Mouse (Mus musculus) lung, postnatal 36 days (tissue): ENCODE results near the gene Ebpl.

ENCODE experiments used
- DNase-seq: peaks from one replicate; pipeline ENCODE4 v3.0.0; 2022; ENCODE audit warnings: mixed read lengths

Gene Ebpl

GRCm38 (mm10) chr14:61327007-61327406 lies 33.2 kb downstream of the Ebpl start:
- peak; percentile 37 for DNase-seq

- no peak for DNase-seq
Observed at GRCm38 (mm10) chr14:61322740-61323139, 37.5 kb downstream of the Ebpl start.

GRCm38 (mm10) chr14:61321200-61321599 lies 39.0 kb downstream of the Ebpl start:
- no peak for DNase-seq

GRCm38 (mm10) chr14:61320765-61321164 lies 39.5 kb downstream of the Ebpl start:
- peak; percentile 51 for DNase-seq

GRCm38 (mm10) chr14:61316861-61317260 lies 43.4 kb downstream of the Ebpl start:
- peak; percentile 83 for DNase-seq

DNA sequence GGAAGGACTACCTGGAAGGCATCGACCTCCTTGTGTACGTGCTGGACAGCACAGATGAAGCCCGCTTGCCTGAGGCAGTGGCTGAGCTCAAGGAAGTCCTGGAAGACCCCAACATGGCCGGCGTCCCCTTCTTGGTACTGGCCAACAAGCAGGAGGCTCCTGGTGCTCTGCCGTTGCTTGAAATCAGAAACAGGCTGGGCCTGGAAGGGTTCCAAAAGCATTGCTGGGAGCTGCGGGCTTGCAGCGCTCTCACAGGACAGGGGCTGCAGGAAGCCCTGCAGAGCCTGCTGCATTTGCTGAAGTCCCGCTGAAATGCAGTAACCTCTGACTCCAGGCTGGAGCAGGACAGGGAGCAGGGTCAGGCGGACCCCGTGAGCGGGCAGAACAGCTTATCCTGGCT lies 49.3 kb downstream of the Ebpl start:
- no peak for DNase-seq

DNA sequence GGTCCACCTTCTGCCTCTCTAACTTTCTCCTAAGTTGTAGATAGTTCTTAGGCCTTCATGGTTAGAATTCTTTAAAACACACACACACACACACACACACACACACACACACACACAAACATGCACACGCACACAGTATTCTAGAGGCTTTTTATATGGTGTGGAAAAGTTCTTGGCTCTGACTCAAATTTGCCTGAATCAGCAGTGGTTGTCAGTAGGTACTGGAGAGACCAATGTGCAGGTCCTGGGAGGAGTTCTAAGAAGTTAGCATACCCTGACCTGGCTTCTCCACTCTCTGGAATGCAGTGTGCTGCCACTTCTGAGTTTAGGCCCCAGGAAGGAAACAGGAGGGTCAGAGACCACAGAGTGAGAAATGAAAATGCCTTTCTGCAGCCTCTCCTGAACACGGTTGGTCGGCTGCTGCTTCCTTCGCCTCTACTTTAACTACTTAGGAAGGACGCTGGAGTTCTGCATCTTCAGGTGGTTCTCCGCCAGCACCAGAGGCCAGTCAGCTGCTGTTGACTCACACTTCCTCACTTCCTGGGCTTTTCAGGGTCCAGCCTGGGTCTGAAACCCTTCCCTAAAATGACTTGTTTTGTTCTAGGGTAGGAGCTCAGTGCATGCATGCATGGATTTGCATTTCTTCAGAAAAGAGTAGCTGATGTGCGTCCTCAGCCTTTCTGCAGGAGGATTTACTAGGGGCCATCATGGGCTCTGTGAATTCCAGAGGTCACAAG lies 50.0 kb downstream of the Ebpl start:
- DNase-seq: peak; percentile 28

DNA sequence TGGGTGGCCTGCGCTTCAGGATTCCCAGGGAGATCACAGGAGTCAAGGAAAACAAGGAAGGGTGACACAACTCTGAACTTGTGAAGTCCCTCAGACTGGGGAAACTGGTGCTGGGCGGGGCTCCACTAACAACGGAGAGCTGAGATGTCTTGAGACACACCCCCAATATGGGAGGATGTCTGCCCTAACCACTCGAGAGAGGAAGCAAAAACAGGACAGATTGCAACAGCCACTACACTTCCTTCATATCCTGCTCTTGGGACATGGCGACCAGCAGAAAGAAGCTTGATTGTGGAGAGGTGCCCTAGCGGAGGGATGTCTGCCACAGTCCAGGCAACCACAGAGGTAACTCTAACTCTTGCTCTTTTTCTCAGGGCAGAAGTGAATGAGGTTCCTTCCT lies 50.6 kb downstream of the Ebpl start, which contains the start of gene Arl11:
Arl11 (plus strand) TSS at position 161 of the 400 bp plus-strand sequence.
- peak; percentile 73 for DNase-seq

GRCm38 (mm10) chr14:61303969-61304609 lies 56.1 kb downstream of the Ebpl start:
- DNase-seq: no peak

- no peak for DNase-seq
Observed at GRCm38 (mm10) chr14:61302428-61302827, 57.8 kb downstream of the Ebpl start.

- DNase-seq: no peak
Observed at GRCm38 (mm10) chr14:61301323-61301722, 58.9 kb downstream of the Ebpl start.

DNA sequence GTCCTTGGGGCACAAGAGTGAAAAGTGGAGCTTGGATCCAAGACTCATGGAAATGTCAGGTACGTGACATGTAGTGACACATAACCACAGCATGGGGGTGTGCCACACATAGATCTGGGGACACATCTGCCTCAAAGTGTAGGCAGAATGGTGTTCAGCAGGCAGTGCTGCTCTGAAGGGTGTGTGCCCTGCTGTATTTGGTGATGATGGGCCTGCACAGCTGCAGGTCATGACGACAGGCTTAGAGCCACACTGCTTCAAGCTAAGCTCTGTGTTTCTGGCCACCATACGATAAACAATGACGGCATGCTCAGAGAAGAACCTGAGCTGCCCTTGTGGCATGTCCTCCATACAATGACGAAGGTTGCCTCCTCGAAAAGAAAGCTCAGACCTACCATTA lies 60.4 kb downstream of the Ebpl start:
- DNase-seq: no peak

DNA sequence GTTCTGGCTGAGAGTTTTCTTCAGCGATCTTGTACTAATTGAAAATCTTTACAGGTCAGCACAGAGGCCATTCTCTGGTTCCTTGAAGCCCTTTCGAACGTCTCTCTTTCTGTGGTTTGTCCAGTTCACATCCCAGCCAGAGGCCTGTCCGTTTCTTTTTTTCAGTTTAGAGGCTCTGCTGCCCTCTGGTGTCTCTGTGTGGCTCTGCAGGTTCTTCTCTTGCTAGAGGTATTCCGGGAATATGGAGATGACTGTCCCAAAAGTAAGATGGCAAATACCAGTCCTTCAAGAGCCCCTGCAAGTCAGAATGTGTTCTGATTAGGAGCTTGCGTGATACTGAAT lies 65.5 kb downstream of the Ebpl start:
- DNase-seq: peak; percentile 76

GRCm38 (mm10) chr14:61293884-61294737 lies 66.1 kb downstream of the Ebpl start:
- peak; percentile 82 for DNase-seq

DNA sequence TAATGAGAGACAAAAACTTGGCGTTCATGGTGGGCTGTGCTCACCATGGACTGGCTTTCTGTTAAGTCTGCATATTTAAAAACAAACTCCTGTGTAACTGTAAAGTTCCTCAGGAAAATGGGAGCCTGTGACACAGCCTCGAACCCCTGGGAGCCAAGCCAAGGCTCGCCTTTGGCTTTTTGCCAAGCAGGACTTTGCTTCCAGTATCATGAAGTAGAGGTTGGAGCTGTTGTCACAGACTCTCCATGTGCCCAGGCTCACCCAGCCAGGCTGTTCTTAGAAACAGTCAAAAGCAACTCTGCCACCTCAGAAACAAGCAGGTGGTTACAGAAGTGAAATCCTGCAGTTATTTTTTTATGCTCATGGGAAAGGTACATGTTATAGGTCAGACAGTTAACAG lies 69.6 kb downstream of the Ebpl start:
- DNase-seq: peak; percentile 33

- no peak for DNase-seq
Observed at GRCm38 (mm10) chr14:61288606-61289286, 71.5 kb downstream of the Ebpl start.
